Mouse (Mus musculus) hindbrain, postnatal 0 days (tissue): ENCODE results near the gene Olfr455. TPM values are rescaled to one million over a fixed set of nuclear protein-coding genes. Genes with fewer than 3 reads are reported as not detected.

Source experiments
- ATAC-seq: fragments of 200-750 bp; cut with Nextera tagmentation; 2 replicates; pipeline ENCODE4 v1.8.0; 2017; ENCODE audit warnings: mild to moderate bottlenecking, moderate TSS enrichment, moderate library complexity
- DNase-seq: peaks from one replicate; pipeline ENCODE4 v3.0.0-alpha.2; 2015; ENCODE audit warnings: low spot score
- H3K27ac ChIP-seq: fragments of 300-500 bp; sonication (generic); 2 replicates; pipeline ENCODE4 v1.5.1; 2014; ENCODE audit warnings: mild to moderate bottlenecking
- H3K27me3 ChIP-seq: fragments of 300-500 bp; sonication (generic); 2 replicates; pipeline ENCODE4 v1.6.1; 2014; ENCODE audit warnings: low read length, mixed read lengths; ENCODE audit not compliant: insufficient read depth
- H3K36me3 ChIP-seq: fragments of 300-500 bp; sonication (generic); 2 replicates; pipeline ENCODE4 v1.6.1; 2014; ENCODE audit warnings: low read length, mixed read lengths; ENCODE audit not compliant: insufficient read depth
- H3K4me1 ChIP-seq: fragments of 300-500 bp; sonication (generic); 2 replicates; pipeline ENCODE4 v1.6.1; 2014; ENCODE audit warnings: antibody characterized with exemption, low read length, mixed read lengths; ENCODE audit not compliant: insufficient read depth
- H3K4me2 ChIP-seq: fragments of 300-500 bp; sonication (generic); 2 replicates; pipeline ENCODE4 v1.6.1; 2014; ENCODE audit warnings: low read depth, mild to moderate bottlenecking, low read length, moderate library complexity, mixed read lengths
- H3K4me3 ChIP-seq: fragments of 300-500 bp; sonication (generic); 2 replicates; pipeline ENCODE4 v1.5.1; 2014; ENCODE audit warnings: low read length
- H3K9ac ChIP-seq: fragments of 300-500 bp; sonication (generic); replicated peaks from 2 replicates; pipeline ENCODE4 v1.6.1; 2014; ENCODE audit warnings: mild to moderate bottlenecking, low read length, moderate library complexity, mixed read lengths
- H3K9me3 ChIP-seq: fragments of 300-500 bp; sonication (generic); 2 replicates; pipeline ENCODE4 v1.6.1; 2016; ENCODE audit warnings: low read length, mixed read lengths
- CTCF ChIP-seq: IDR thresholded peaks from 2 replicates; pipeline ENCODE4 v1.5.1; 2016; ENCODE audit warnings: antibody characterized with exemption, control low read depth, low read depth
- WGBS: fragments of 180-500 bp; shearing (Covaris S2); extraction: QIAGEN DNeasy Blood & Tissue Kit; methylation state at CpG from one replicate; pipeline ENCODE4 v1.1.7; 2014; 5-methylcytosine and 5-hydroxymethylcytosine counted together
- polyA plus RNA-seq: library from polyadenylated mRNA; unstranded; fragments of >200 nt; fragmentation: Nextera tagmentation; extraction: Ambion mirVana; gene quantifications from 2 replicates; pipeline ENCODE4 v1.2.1, GENCODE M21; 2015
- total RNA-seq: library from RNA; depleted of rRNA; stranded (reverse); fragments of >200 nt; gene quantifications from 2 replicates; pipeline ENCODE4 v1.2.3, GENCODE M21; 2014

The Olfr455 gene
- total and polyA plus RNA-seq, 2 experiments from 2014 or later: not detected

DNA sequence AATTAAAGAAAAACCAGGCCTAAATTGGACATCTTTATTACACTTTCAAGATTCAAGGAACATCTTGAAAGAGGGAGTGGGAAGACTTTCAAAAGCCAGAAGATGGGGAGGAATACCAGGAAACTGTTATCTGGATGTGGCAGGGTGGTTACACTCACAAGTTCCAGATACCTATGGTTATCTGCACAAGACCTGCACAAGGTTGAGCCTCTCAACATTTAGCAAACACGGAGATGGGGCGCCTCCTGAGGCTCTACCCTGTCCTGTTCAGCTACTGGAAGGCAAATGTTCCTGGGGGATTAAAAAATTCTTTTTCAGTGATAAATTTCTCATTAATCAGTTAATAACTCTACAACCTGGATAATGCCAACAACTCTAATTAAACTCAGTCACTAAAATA is 30.0 kb upstream of the Olfr455 start:
- H3K4me1 ChIP-seq: no peaks in the 10 kb centered on the region
- H3K9ac ChIP-seq: no peak overlapping the region
- no peaks in the 10 kb centered on the region for H3K36me3 ChIP-seq
- no peak overlapping the region for H3K4me3 ChIP-seq
- no peak for TF ChIP-seq CTCF
- no peak overlapping the region for H3K4me2 ChIP-seq
- H3K27ac ChIP-seq: no peak overlapping the region
- ATAC-seq (no peak), DNase-seq (no peak)
- 90% methylated on average over 2 of the region's 2 CpGs for WGBS
- no peaks in the 10 kb centered on the region for H3K27me3 ChIP-seq
- no peaks in the 10 kb centered on the region for H3K9me3 ChIP-seq

DNA sequence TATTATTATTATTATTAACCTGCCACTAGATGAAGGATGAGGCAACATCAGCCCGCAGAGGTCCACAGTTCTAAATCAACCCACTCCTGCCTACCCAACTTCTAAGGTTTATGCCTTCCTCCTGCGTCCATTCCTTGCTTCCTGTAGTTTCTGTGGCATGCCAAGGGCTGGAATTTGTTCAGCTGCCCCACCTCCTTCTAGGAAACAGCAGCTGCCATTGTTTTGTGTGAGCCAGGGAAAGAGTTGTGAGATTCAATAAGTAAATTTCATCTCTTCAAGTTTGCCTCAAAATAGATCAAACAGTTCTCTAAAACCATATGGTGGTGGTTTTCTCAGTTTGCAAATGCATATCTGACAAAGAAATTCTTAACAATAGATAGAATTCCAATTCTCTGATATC is 20.8 kb upstream of the Olfr455 start:
- WGBS: 71% methylated on average over 2 of the region's 2 CpGs
- Histone ChIP-seq H3K4me1 (no peaks in the 10 kb centered on the region), H3K36me3 (no peaks in the 10 kb centered on the region), H3K27ac (no peak overlapping the region), H3K4me2 (no peak overlapping the region), H3K9ac (no peak overlapping the region), H3K4me3 (no peak overlapping the region), H3K27me3 (no peaks in the 10 kb centered on the region), H3K9me3 (no peaks in the 10 kb centered on the region)
- no peak for DNase-seq
- TF ChIP-seq CTCF: no peak
- ATAC-seq: no peak

GRCm38 (mm10) chr6:42566076-42566598 is 18.8 kb upstream of the Olfr455 start:
- H3K4me2 ChIP-seq: no peak overlapping the region
- no peaks in the 10 kb centered on the region for H3K27me3 ChIP-seq
- TF ChIP-seq CTCF: no peak
- H3K4me1 ChIP-seq: no peaks in the 10 kb centered on the region
- H3K4me3 ChIP-seq: no peak overlapping the region
- H3K36me3 ChIP-seq: no peaks in the 10 kb centered on the region
- DNase-seq (no peak), ATAC-seq (no peak)
- 91% methylated on average over 2 of the region's 2 CpGs for WGBS
- H3K27ac ChIP-seq: no peak overlapping the region
- H3K9ac ChIP-seq: no peak overlapping the region
- H3K9me3 ChIP-seq: no peaks in the 10 kb centered on the region

GRCm38 (mm10) chr6:42562280-42562679 is 14.9 kb upstream of the Olfr455 start:
- TF ChIP-seq CTCF: no peak
- no peak for ATAC-seq
- H3K36me3 ChIP-seq: no peaks in the 10 kb centered on the region
- WGBS: 70% methylated on average over 2 of the region's 2 CpGs
- no peaks in the 10 kb centered on the region for H3K9me3 ChIP-seq
- H3K27ac ChIP-seq: no peak overlapping the region
- H3K4me3 ChIP-seq: no peak overlapping the region
- DNase-seq: no peak
- no peaks in the 10 kb centered on the region for H3K4me1 ChIP-seq
- H3K9ac ChIP-seq: no peak overlapping the region
- H3K27me3 ChIP-seq: no peaks in the 10 kb centered on the region
- no peak overlapping the region for H3K4me2 ChIP-seq

GRCm38 (mm10) chr6:42560885-42561284 is 13.5 kb upstream of the Olfr455 start:
- ATAC-seq (no peak), DNase-seq (no peak)
- Histone ChIP-seq H3K4me1 (no peaks in the 10 kb centered on the region), H3K27me3 (no peaks in the 10 kb centered on the region), H3K9me3 (no peaks in the 10 kb centered on the region), H3K9ac (no peak overlapping the region), H3K36me3 (no peaks in the 10 kb centered on the region), H3K4me2 (no peak overlapping the region), H3K27ac (no peak overlapping the region), H3K4me3 (no peak overlapping the region)
- WGBS: 73% methylated on average over 5 of the region's 5 CpGs
- TF ChIP-seq CTCF: no peak

DNA sequence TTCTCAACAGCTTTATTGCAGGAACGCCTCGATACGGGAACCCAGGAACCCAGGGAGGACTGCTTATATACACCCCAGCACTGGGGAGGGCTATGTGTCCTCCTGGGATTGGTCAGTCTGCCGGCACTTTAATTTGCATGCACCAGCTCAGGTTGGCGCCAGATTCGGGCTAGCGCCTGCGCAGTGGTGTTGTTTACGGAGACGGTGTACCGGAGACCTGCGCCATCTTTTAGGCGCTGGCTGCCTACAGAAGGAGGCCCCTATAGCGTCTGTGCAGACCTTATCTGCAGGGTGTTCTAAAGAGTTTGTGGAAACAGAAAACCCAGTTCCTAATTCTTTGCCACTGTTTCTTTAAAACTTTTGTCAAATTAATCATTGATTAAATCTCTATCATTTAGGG is 11.3 kb upstream of the Olfr455 start:
- no peak for TF ChIP-seq CTCF
- H3K4me1 ChIP-seq: no peaks in the 10 kb centered on the region
- H3K4me3 ChIP-seq: no peak overlapping the region
- ATAC-seq: no peak
- H3K27ac ChIP-seq: no peak overlapping the region
- no peaks in the 10 kb centered on the region for H3K27me3 ChIP-seq
- no peaks in the 10 kb centered on the region for H3K9me3 ChIP-seq
- no peak for DNase-seq
- WGBS: 97% methylated on average over 14 of the region's 14 CpGs
- no peaks in the 10 kb centered on the region for H3K36me3 ChIP-seq
- H3K4me2 ChIP-seq: no peak overlapping the region
- H3K9ac ChIP-seq: no peak overlapping the region

GRCm38 (mm10) chr6:42546180-42546579 is 1.2 kb downstream of the Olfr455 start:
- H3K9ac ChIP-seq: no peak overlapping the region
- no peak overlapping the region for H3K27ac ChIP-seq
- 88% methylated on average over 2 of the region's 2 CpGs for WGBS
- no peaks in the 10 kb centered on the region for H3K27me3 ChIP-seq
- TF ChIP-seq CTCF: no peak
- H3K4me1 ChIP-seq: no peaks in the 10 kb centered on the region
- DNase-seq: no peak
- no peak overlapping the region for H3K4me2 ChIP-seq
- no peak for ATAC-seq
- no peaks in the 10 kb centered on the region for H3K9me3 ChIP-seq
- no peak overlapping the region for H3K4me3 ChIP-seq
- no peaks in the 10 kb centered on the region for H3K36me3 ChIP-seq
